Mouse (Mus musculus) kidney, embryonic 14.5 days (tissue): Measurements from ENCODE around the gene Fgd6. TPM values are rescaled to one million over a fixed set of nuclear protein-coding genes. Genes with fewer than 3 reads are reported as not detected.

ENCODE experiments used
- ATAC-seq: fragments of 200-750 bp; cut with Nextera tagmentation; 2 replicates; pipeline ENCODE4 v1.8.0; 2017; ENCODE audit warnings: moderate number of reproducible peaks, mild to moderate bottlenecking, moderate TSS enrichment, moderate library complexity; ENCODE audit not compliant: low FRiP score, low TSS enrichment
- H3K27ac ChIP-seq: fragments of 300-500 bp; sonication (generic); 2 replicates; pipeline ENCODE4 v1.5.1; 2014; ENCODE audit warnings: low read depth, mild to moderate bottlenecking, low read length, moderate library complexity, mixed read lengths
- H3K27me3 ChIP-seq: fragments of 300-500 bp; sonication (generic); 2 replicates; pipeline ENCODE4 v1.6.1; 2014; ENCODE audit warnings: mild to moderate bottlenecking, low read length; ENCODE audit not compliant: control insufficient read depth, insufficient read depth
- H3K36me3 ChIP-seq: fragments of 300-500 bp; sonication (generic); 2 replicates; pipeline ENCODE4 v1.6.1; 2014; ENCODE audit warnings: low read length, mixed read lengths; ENCODE audit not compliant: control insufficient read depth, insufficient read depth
- H3K4me1 ChIP-seq: fragments of 300-500 bp; sonication (generic); 2 replicates; pipeline ENCODE4 v1.6.1; 2014; ENCODE audit warnings: low read length, mixed read lengths; ENCODE audit not compliant: control insufficient read depth, insufficient read depth
- H3K4me2 ChIP-seq: fragments of 300-500 bp; sonication (generic); replicated peaks from 2 replicates; pipeline ENCODE4 v1.6.1; 2014; ENCODE audit warnings: low read depth, mild to moderate bottlenecking, low read length
- H3K4me3 ChIP-seq: fragments of 300-500 bp; sonication (generic); 2 replicates; pipeline ENCODE4 v1.5.1; 2014; ENCODE audit warnings: mild to moderate bottlenecking, low read length
- H3K9ac ChIP-seq: fragments of 300-500 bp; sonication (generic); 2 replicates; pipeline ENCODE4 v1.6.1; 2014; ENCODE audit warnings: low read depth, mild to moderate bottlenecking, low read length, moderate library complexity
- H3K9me3 ChIP-seq: fragments of 300-500 bp; sonication (generic); 2 replicates; pipeline ENCODE4 v1.6.1; 2016; ENCODE audit warnings: low read length; ENCODE audit not compliant: control insufficient read depth
- WGBS: fragments of 180-500 bp; shearing (Covaris S2); extraction: QIAGEN DNeasy Blood & Tissue Kit; methylation state at CpG from one replicate; pipeline ENCODE4 v1.1.7; 2014; 5-methylcytosine and 5-hydroxymethylcytosine counted together
- polyA plus RNA-seq: library from polyadenylated mRNA; unstranded; fragments of >200 nt; fragmentation: Nextera tagmentation; extraction: Ambion mirVana; gene quantifications from 2 replicates; pipeline ENCODE4 v1.2.1, GENCODE M21; 2014

Fgd6 gene
- polyA plus RNA-seq, 1 experiment from 2014 or later: 4.3 TPM

DNA sequence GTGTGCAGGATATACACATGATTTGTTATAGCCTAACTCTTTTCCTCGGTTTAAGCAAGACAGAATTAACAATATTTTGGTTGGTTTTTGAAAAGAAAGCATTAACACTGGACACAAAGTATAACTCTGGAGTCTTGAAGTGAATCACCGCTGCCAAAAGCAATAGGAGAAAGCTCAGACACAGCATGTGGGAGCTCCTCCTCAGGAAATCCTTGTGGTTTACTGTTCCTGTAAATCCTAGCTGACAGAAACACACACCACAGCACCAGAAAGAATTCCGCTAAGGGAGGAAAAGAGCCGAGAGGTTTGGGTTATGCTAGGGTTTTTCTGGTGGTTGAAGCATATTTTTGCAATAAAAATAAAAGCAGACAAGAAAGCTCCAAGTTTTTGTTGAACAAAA lies 21.6 kb upstream of the Fgd6 start:
- Histone ChIP-seq H3K36me3 (peaks cover 3% of the 10 kb centered on the region; the same call in 1 of the 2 replicates), H3K9me3 (no peaks in the 10 kb centered on the region), H3K9ac (no peak overlapping the region), H3K27ac (no peak overlapping the region), H3K4me3 (no peak overlapping the region), H3K4me2 (no peak overlapping the region), H3K4me1 (peaks cover 10% of the 10 kb centered on the region; the same call in 1 of the 2 replicates), H3K27me3 (no peaks in the 10 kb centered on the region)
- no peak for ATAC-seq
- 31% methylated on average over 4 of the region's 4 CpGs for WGBS

GRCm38 (mm10) chr10:94017455-94017854 lies 18.3 kb upstream of the Fgd6 start:
- 0 out of 2 replicates have a peak, but pooled peaks have one; percentile 72 for ATAC-seq
- H3K9me3 ChIP-seq: no peaks in the 10 kb centered on the region
- no peak overlapping the region for H3K27ac ChIP-seq
- H3K36me3 ChIP-seq: peaks cover 3% of the 10 kb centered on the region; the same call in 1 of the 2 replicates
- no peak overlapping the region for H3K4me3 ChIP-seq
- 71% methylated on average over 8 of the region's 8 CpGs for WGBS
- no peaks in the 10 kb centered on the region for H3K27me3 ChIP-seq
- no peak overlapping the region for H3K9ac ChIP-seq
- H3K4me2 ChIP-seq: no peak overlapping the region
- H3K4me1 ChIP-seq: peaks cover 10% of the 10 kb centered on the region; the same call in 1 of the 2 replicates

DNA sequence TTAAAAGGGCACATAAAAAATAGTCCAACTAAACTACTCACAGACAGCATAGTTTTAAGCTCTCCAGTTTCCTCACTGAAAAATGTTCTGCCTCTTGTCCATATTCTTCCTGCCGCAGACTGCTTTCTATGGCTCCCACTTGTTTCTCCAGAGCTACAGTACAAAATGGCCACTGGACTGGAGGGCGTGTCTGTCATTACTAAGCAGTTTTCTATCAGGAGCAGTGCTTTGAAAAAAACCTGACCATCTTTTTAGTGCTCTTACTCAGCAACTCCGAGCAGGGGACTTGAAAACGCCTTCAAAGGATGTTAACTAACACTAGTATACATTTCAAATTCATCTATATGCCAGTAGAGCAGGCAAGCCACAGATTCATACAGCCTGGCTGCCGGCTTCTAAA lies 15.2 kb upstream of the Fgd6 start:
- WGBS: 78% methylated on average over 5 of the region's 5 CpGs
- no peak for ATAC-seq

DNA sequence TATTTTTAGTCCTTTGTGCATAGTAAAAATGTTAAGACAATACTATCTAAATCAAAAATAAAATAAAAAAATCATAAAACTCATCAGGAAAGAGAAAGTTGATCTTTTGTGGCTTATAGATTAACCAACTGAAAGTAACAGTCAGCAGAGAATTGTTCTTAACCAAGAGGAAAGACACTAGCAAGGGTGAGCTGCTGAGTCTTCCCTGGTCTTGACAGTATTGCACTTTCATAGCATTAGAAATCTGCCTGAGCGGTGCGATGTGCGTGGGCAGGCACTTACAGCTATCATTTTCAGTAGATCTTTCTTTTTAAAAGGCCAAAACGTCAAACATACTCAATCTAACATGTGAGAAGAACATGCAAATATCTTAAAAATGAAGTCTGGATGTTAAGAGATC lies 14.7 kb upstream of the Fgd6 start:
- Histone ChIP-seq H3K4me3 (no peak overlapping the region), H3K4me2 (no peak overlapping the region), H3K9me3 (no peaks in the 10 kb centered on the region), H3K27ac (no peak overlapping the region), H3K9ac (no peak overlapping the region), H3K27me3 (no peaks in the 10 kb centered on the region), H3K4me1 (0 out of 2 replicates have a peak, but pooled peaks cover 4% of the 10 kb centered on the region), H3K36me3 (peaks cover 7% of the 10 kb centered on the region; the same call in 1 of the 2 replicates)
- WGBS: 88% methylated on average over 4 of the region's 4 CpGs
- ATAC-seq: no peak

More for the DNA sequence above, 15.2 kb upstream of the Fgd6 start:
- Histone ChIP-seq H3K9ac (no peak overlapping the region), H3K4me2 (no peak overlapping the region), H3K27ac (no peak overlapping the region), H3K36me3 (peaks cover 7% of the 10 kb centered on the region; the same call in 1 of the 2 replicates), H3K4me1 (0 out of 2 replicates have a peak, but pooled peaks cover 4% of the 10 kb centered on the region), H3K4me3 (no peak overlapping the region), H3K27me3 (no peaks in the 10 kb centered on the region), H3K9me3 (no peaks in the 10 kb centered on the region)

DNA sequence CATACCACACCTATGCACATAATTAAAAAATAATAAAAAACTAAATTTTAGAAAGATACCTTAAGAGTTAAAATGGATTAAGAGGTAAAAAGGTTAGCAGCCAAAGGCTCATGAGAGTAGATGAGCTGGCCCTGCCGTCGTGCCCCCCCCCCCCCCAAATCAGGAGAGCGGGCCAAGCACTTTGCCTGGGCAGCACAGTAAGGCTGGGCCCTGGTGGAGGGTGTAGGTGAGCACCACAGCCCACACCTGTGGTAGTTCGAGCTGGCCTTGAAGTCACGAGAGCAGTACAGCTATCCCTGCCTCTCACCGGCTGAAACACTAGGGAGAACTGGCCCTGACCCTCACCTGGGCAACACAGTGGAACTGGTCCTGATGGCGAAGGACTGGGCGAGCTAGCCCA lies 10.7 kb upstream of the Fgd6 start:
- no peaks in the 10 kb centered on the region for H3K4me1 ChIP-seq
- WGBS: 98% methylated on average over 8 of the region's 8 CpGs
- no peak for ATAC-seq
- H3K36me3 ChIP-seq: peaks cover 14% of the 10 kb centered on the region
- no peak overlapping the region for H3K9ac ChIP-seq
- no peak overlapping the region for H3K4me2 ChIP-seq
- no peak overlapping the region for H3K4me3 ChIP-seq
- H3K27me3 ChIP-seq: no peaks in the 10 kb centered on the region
- no peaks in the 10 kb centered on the region for H3K9me3 ChIP-seq
- H3K27ac ChIP-seq: no peak overlapping the region

GRCm38 (mm10) chr10:94028493-94028892 lies 7.3 kb upstream of the Fgd6 start:
- no peak overlapping the region for H3K4me3 ChIP-seq
- peaks cover 15% of the 10 kb centered on the region for H3K36me3 ChIP-seq
- no peaks in the 10 kb centered on the region for H3K27me3 ChIP-seq
- H3K27ac ChIP-seq: no peak overlapping the region
- no peak overlapping the region for H3K9ac ChIP-seq
- ATAC-seq: no peak
- H3K4me2 ChIP-seq: no peak overlapping the region
- no peaks in the 10 kb centered on the region for H3K9me3 ChIP-seq
- H3K4me1 ChIP-seq: no peaks in the 10 kb centered on the region
- 88% methylated on average over 6 of the region's 6 CpGs for WGBS

GRCm38 (mm10) chr10:94031164-94031563 lies 4.6 kb upstream of the Fgd6 start:
- Histone ChIP-seq H3K4me2 (no peak overlapping the region), H3K36me3 (peaks cover 11% of the 10 kb centered on the region), H3K9ac (no peak overlapping the region), H3K27me3 (no peaks in the 10 kb centered on the region), H3K4me1 (peaks cover 10% of the 10 kb centered on the region), H3K9me3 (no peaks in the 10 kb centered on the region), H3K27ac (no peak overlapping the region), H3K4me3 (no peak overlapping the region)
- 93% methylated on average over 6 of the region's 6 CpGs for WGBS
- no peak for ATAC-seq

DNA sequence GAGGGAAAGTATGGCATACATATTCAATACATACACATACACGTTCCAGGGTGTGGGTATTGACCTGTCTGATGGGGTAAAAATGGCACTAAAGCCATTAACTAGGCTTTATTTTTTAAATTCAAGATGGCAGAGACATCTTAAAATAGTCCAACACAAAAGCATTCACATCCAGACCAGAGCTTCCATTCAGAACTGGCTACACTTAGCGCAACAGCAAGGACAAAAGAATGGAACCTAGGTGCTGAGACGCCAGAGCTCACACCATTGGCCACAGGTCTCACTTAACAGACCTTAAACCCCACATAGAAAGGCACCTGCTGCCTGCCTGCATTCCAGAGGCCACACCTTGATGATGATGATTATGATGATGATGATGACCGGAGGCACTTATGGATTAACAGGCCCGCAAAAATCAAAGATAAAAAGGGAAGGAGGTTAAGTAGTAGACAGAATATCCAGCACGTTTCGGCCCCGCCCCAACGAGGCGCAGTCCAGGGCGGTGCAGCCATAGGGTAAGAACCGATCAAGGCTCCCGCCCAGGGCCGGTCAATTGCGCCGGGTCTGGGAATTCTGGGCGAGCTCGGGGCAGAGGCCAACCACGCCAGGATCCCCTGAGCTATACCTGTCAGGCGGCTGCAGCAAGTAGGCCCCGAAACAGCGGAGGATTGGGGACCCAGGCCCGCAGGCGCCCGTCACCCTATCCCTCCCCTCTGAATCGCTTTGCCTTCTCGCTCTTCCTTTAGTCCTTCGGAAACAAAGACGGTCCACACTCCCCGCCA lies 734 bp upstream of the Fgd6 start:
- Histone ChIP-seq H3K4me1 (peaks cover 10% of the 10 kb centered on the region), H3K27ac (peak overlapping the region; percentile 32; the same call in 1 of the 2 replicates), H3K9me3 (no peaks in the 10 kb centered on the region), H3K36me3 (0 out of 2 replicates have a peak, but pooled peaks cover 1% of the 10 kb centered on the region), H3K4me3 (peak overlapping the region; percentile 84), H3K27me3 (no peaks in the 10 kb centered on the region), H3K4me2 (peak overlapping the region; percentile 48), H3K9ac (peak overlapping the region; percentile 77)
- ATAC-seq: peak; percentile 80
- WGBS: 3% methylated on average over 30 of the region's 30 CpGs

DNA sequence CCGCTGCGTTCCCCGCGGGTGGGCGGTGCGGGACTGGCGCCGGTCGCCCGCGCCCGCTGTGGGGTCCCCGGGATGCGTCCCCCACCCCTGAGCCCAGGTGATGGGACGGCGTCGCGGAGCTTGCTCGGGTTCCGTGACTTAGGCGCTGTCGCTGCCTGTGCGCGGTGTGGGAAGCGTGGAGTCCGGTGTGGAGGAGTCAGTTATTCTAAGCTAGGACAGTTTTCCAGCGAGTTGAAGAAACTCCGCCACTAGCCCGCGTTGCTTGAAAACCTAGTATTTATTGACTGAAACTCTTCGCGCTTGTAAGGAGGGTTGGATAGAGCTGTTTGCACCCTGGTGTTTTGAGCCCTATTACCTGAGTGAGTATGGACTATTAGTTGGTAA lies 566 bp downstream of the Fgd6 start:
- ATAC-seq: no peak
- WGBS: under 1% methylated on average over 31 of the region's 32 CpGs
- Histone ChIP-seq H3K4me1 (peaks cover 10% of the 10 kb centered on the region), H3K4me2 (peak overlapping the region; percentile 67), H3K27ac (no peak overlapping the region), H3K4me3 (peak overlapping the region; percentile 84), H3K27me3 (no peaks in the 10 kb centered on the region), H3K9me3 (no peaks in the 10 kb centered on the region), H3K36me3 (no peaks in the 10 kb centered on the region), H3K9ac (peak overlapping the region; percentile 77)
